Mouse (Mus musculus) heart, embryonic 12.5 days (tissue): ENCODE results near the gene Peli2. TPM values are rescaled to one million over a fixed set of nuclear protein-coding genes. Genes with fewer than 3 reads are reported as not detected.
A peak's percentile ranks its signal among the peaks of the same experiment; 100 is the strongest.

Source experiments
- ATAC-seq: fragments of 200-750 bp; cut with Nextera tagmentation; 2 replicates; pipeline ENCODE4 v1.8.0; 2017; ENCODE audit warnings: moderate TSS enrichment, moderate library complexity; ENCODE audit not compliant: insufficient number of reproducible peaks, low FRiP score
- H3K27ac ChIP-seq: fragments of 300-500 bp; sonication (generic); 2 replicates; pipeline ENCODE4 v1.5.1; 2016; ENCODE audit warnings: mild to moderate bottlenecking, moderate library complexity; ENCODE audit not compliant: poor library complexity, severe bottlenecking
- H3K27me3 ChIP-seq: fragments of 300-500 bp; sonication (generic); replicated peaks from 2 replicates; pipeline ENCODE4 v1.6.1; 2016; ENCODE audit warnings: mild to moderate bottlenecking, moderate library complexity
- H3K36me3 ChIP-seq: fragments of 300-500 bp; sonication (generic); 2 replicates; pipeline ENCODE4 v1.6.1; 2016; ENCODE audit warnings: mild to moderate bottlenecking, moderate library complexity
- H3K4me1 ChIP-seq: fragments of 300-500 bp; sonication (generic); replicated peaks from 2 replicates; pipeline ENCODE4 v1.6.1; 2016; ENCODE audit warnings: mild to moderate bottlenecking
- H3K4me2 ChIP-seq: fragments of 300-500 bp; sonication (generic); 2 replicates; pipeline ENCODE4 v1.6.1; 2016; ENCODE audit warnings: mild to moderate bottlenecking, moderate library complexity
- H3K4me3 ChIP-seq: fragments of 300-500 bp; sonication (generic); 2 replicates; pipeline ENCODE4 v1.5.1; 2016; ENCODE audit warnings: mild to moderate bottlenecking
- H3K9ac ChIP-seq: fragments of 300-500 bp; sonication (generic); 2 replicates; pipeline ENCODE4 v1.6.1; 2016; ENCODE audit warnings: mild to moderate bottlenecking, moderate library complexity
- H3K9me3 ChIP-seq: fragments of 300-500 bp; sonication (generic); replicated peaks from 2 replicates; pipeline ENCODE4 v1.6.1; 2016; ENCODE audit warnings: mild to moderate bottlenecking, moderate library complexity
- WGBS: fragments of 180-500 bp; shearing (Covaris S2); methylation state at CpG from one replicate; pipeline ENCODE4 v1.1.7; 2016; 5-methylcytosine and 5-hydroxymethylcytosine counted together
- polyA plus RNA-seq: library from polyadenylated mRNA; unstranded; fragments of >200 nt; fragmentation: Nextera tagmentation; extraction: Ambion mirVana; gene quantifications from 2 replicates; pipeline ENCODE4 v1.2.1, GENCODE M21; 2016

Gene Peli2
- polyA plus RNA-seq, 1 experiment from 2014 or later = 4.3 TPM

DNA sequence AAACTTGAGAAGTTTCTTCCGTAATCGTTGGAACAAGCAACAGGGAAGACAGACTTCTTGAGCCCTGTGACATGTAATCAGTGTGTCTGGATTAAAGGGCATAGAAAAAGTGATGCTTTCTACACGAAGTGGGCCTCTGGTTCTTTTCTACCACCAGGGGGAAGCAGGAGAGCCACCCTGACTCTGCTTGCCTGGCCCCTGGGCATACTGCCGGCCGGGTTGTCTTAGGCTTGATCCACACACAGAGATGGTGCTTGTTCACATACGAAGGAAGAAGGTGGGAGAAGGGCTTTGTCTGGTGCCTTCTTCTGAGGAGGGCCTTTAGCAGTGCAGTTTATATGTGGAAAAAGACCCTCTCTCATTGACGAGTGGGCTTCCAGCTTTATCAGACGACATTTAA, 17.5 kb downstream of the Peli2 start:
- Histone ChIP-seq H3K4me1 (peaks cover 37% of the 10 kb centered on the region), H3K27me3 (peaks cover 56% of the 10 kb centered on the region), H3K4me2 (no peak overlapping the region), H3K36me3 (no peaks in the 10 kb centered on the region), H3K4me3 (no peak overlapping the region), H3K9ac (no peak overlapping the region), H3K9me3 (no peaks in the 10 kb centered on the region), H3K27ac (no peak overlapping the region)
- no peak for ATAC-seq
- 44% methylated on average over 8 of the region's 8 CpGs for WGBS

DNA sequence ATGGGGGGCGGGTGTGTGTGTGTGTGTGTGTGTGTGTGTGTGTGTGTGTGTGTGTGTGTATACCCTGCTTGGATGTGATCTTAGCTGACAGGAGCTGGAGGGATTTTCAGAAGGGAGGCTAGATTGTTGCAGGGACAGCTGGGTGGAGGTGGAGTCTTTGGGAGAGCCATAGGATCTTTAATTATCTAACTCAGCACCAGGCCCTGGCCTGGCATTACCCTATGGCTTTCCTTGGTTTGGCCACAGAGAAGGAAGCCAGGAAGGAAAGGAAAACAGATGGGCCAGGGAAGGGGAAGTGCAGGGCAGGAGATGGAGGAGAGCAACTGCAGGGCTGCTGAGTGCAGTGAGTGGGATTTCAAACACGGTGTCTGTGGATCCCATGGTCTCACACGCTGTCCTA, 18.8 kb downstream of the Peli2 start:
- Histone ChIP-seq H3K36me3 (no peaks in the 10 kb centered on the region), H3K4me2 (no peak overlapping the region), H3K4me3 (no peak overlapping the region), H3K4me1 (peaks cover 35% of the 10 kb centered on the region), H3K27ac (no peak overlapping the region), H3K27me3 (peaks cover 56% of the 10 kb centered on the region), H3K9ac (no peak overlapping the region), H3K9me3 (no peaks in the 10 kb centered on the region)
- ATAC-seq = no peak
- WGBS = 80% methylated on average over 3 of the region's 3 CpGs

DNA sequence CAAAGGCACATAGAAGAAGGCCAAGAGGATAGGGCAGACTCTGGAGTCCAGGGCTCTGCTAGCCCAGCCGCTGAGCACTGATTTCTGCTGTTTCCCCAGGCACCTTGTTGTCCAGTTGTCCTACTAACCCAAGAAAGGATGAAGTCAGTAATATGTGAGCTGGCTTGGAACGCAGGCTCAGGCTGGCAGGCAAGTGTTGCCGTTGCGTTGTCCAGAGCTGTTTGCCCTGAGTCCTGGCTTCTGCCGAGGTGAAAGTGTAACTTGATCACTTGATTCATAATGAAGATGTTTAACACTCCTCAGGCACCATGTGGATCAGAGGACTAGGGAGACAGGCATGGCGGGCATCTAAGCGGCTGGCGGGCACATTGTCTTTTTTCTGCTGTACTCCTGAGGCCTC, 21.1 kb downstream of the Peli2 start:
- H3K4me2 ChIP-seq = no peak overlapping the region
- H3K9ac ChIP-seq = no peak overlapping the region
- no peaks in the 10 kb centered on the region for H3K36me3 ChIP-seq
- H3K27ac ChIP-seq = no peak overlapping the region
- no peak overlapping the region for H3K4me3 ChIP-seq
- H3K27me3 ChIP-seq = peaks cover 67% of the 10 kb centered on the region
- peaks cover 26% of the 10 kb centered on the region for H3K4me1 ChIP-seq
- no peak for ATAC-seq
- no peaks in the 10 kb centered on the region for H3K9me3 ChIP-seq
- 72% methylated on average over 8 of the region's 8 CpGs for WGBS

DNA sequence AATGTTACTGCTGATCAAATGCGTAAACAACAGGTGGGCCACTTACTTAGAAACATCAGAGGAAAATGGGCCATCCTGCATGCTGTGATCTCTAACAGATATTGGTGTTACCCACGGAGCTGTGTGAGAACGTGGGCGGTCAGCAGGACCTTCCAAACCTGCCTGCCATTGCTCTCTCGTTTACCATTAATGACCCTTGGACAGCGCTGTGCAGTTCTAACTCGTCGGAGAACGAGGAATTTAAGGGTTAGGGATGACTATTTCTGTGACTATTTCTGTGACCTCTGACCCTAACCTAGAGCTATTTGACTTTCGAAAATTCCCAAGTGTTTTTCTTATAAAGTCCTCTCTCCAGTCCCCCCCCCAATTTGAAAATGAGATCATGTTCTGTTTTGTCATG, 22.1 kb downstream of the Peli2 start:
- H3K4me1 ChIP-seq = peaks cover 17% of the 10 kb centered on the region
- no peak overlapping the region for H3K27ac ChIP-seq
- H3K27me3 ChIP-seq = peaks cover 65% of the 10 kb centered on the region
- H3K4me3 ChIP-seq = no peak overlapping the region
- WGBS = 64% methylated on average over 10 of the region's 10 CpGs
- no peak for ATAC-seq
- no peak overlapping the region for H3K9ac ChIP-seq
- no peaks in the 10 kb centered on the region for H3K9me3 ChIP-seq
- no peaks in the 10 kb centered on the region for H3K36me3 ChIP-seq
- H3K4me2 ChIP-seq = no peak overlapping the region

DNA sequence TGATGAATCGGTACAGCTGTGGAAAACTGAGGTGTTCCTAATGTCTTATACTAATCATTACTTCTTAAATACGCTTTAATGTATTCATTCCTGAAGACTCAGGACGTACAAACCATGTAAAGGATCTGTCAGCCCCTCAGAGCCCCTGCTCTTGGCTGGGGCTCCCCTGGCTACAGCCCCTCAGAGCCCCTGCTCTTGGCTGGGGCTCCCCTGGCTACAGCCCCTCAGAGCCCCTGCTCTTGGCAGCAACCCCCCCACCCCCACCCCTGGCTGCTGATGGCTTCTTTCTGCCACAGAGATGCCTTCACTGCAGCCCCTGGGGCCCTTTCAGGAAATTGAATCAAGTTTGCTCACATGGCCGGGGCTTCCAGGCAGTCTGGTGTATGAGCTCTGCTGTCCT, 22.5 kb downstream of the Peli2 start:
- H3K27me3 ChIP-seq = peaks cover 66% of the 10 kb centered on the region
- no peaks in the 10 kb centered on the region for H3K36me3 ChIP-seq
- no peak overlapping the region for H3K4me3 ChIP-seq
- no peak overlapping the region for H3K27ac ChIP-seq
- WGBS = 52% methylated on average over 4 of the region's 4 CpGs
- no peaks in the 10 kb centered on the region for H3K9me3 ChIP-seq
- peak overlapping the region; percentile 20; the same call in 1 of the 2 replicates for H3K4me2 ChIP-seq
- peaks cover 15% of the 10 kb centered on the region for H3K4me1 ChIP-seq
- ATAC-seq = no peak
- H3K9ac ChIP-seq = no peak overlapping the region

DNA sequence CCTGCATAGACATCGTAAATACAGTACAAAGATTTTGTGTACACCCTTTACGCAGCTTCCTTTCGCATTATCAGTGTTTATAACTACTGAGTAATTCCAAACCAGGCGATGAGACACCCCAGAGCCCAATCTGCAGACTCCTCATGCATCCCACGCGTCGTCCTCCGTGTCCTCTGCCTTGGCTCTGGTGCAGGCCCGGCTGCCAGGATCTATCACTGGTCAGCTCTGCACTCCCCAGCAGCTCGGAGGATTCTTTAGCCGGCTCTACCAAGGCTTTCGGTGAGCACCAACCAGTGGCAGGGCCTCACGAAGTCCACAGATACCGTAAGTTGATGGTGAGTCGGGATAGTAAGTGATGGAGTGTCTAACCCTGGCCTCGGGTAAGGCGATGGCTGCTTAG, 23.7 kb downstream of the Peli2 start:
- no peak overlapping the region for H3K27ac ChIP-seq
- no peak overlapping the region for H3K4me3 ChIP-seq
- WGBS = 58% methylated on average over 17 of the region's 17 CpGs
- peaks cover 63% of the 10 kb centered on the region for H3K27me3 ChIP-seq
- ATAC-seq = no peak
- H3K36me3 ChIP-seq = no peaks in the 10 kb centered on the region
- H3K9me3 ChIP-seq = no peaks in the 10 kb centered on the region
- no peak overlapping the region for H3K4me2 ChIP-seq
- H3K4me1 ChIP-seq = peaks cover 15% of the 10 kb centered on the region
- no peak overlapping the region for H3K9ac ChIP-seq

DNA sequence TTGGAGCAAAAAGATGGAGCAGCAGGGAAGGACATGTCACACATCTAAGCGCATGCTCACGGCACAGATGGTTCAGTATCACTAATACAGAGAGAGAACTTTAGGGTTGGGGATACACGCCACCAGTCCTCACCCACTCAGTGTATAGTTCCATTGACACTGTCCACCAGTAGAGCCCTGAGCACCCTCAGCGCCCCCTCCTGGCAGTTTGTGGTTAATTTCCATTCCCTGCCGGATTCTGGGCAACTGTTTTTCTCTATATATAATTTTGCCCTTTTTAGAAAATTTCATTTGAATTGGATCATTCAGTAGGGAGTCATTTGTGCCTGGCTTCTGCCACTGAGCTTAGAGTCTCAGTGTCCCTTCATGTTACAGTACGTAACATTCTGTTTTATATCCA, 27.1 kb downstream of the Peli2 start:
- Histone ChIP-seq H3K9me3 (no peaks in the 10 kb centered on the region), H3K36me3 (no peaks in the 10 kb centered on the region), H3K4me1 (peaks cover 15% of the 10 kb centered on the region), H3K4me2 (no peak overlapping the region), H3K4me3 (no peak overlapping the region), H3K9ac (no peak overlapping the region), H3K27me3 (peaks cover 40% of the 10 kb centered on the region), H3K27ac (no peak overlapping the region)
- no peak for ATAC-seq
- 83% methylated on average over 6 of the region's 6 CpGs for WGBS

DNA sequence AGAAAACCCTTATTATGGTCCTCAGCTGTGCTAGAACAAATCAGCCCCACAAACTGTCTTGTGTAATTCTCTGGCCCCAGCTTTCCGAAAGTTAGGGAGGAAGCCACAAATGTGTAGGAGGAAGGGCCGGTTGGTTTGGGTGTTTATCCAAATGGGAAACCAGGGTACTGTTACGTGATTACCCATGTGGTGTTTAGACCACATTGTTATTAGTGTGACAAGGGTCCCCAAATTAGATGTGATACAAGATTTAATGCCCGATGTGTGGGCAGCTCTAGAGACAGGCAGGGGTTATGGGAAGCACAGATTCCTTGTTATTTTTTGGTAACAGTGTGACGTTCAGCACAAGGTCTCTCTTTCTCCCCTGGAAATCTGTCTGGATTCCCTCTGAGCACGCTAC, 28.0 kb downstream of the Peli2 start:
- no peak for ATAC-seq
- 75% methylated on average over 6 of the region's 6 CpGs for WGBS
- Histone ChIP-seq H3K4me1 (peaks cover 8% of the 10 kb centered on the region), H3K27ac (no peak overlapping the region), H3K36me3 (no peaks in the 10 kb centered on the region), H3K9me3 (no peaks in the 10 kb centered on the region), H3K27me3 (peaks cover 39% of the 10 kb centered on the region), H3K9ac (no peak overlapping the region), H3K4me3 (no peak overlapping the region), H3K4me2 (no peak overlapping the region)

DNA sequence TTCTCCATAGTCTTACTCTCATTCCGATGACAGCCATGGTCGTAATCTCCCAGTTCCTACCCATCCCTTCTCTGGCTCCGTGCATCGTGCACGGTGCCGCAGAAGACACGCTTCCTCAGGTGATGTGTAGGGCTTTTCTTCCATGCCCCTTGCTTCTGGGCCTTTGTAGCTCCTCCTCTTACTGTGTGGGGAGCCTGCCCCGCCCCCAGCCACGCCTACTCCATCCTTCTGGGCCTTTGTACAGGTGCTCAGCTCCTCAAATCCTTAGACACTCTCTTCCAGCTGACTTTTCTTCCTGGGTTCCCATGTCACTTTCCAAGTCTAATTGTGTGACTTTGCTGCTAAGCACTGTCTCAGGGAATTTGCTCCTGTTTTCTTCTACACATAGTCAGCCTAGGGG, 28.7 kb downstream of the Peli2 start:
- Histone ChIP-seq H3K9ac (no peak overlapping the region), H3K4me2 (no peak overlapping the region), H3K27me3 (peaks cover 39% of the 10 kb centered on the region), H3K27ac (no peak overlapping the region), H3K4me1 (peaks cover 2% of the 10 kb centered on the region), H3K9me3 (no peaks in the 10 kb centered on the region), H3K4me3 (no peak overlapping the region), H3K36me3 (no peaks in the 10 kb centered on the region)
- no peak for ATAC-seq
- 83% methylated on average over 9 of the region's 9 CpGs for WGBS

DNA sequence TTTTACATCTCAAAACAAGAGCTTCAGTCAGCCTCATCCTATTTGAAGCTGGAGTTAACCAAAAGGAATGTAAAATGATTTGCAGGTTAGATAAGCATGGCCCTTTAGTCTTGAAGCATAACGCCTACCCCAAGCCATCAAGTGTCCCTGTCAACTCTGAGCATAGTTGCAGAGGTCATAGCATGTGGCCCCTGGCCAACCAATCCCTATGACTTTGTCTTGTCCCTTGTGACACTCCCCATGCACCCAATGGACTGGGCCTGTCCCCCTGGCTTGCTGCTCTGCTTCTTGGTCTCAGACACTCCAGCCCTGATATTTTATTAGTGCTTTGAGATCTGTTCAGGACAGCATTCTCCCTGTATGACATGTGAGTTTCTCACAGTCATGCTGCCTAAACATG, 30.3 kb downstream of the Peli2 start:
- no peaks in the 10 kb centered on the region for H3K9me3 ChIP-seq
- H3K36me3 ChIP-seq = no peaks in the 10 kb centered on the region
- no peak for ATAC-seq
- H3K27me3 ChIP-seq = peaks cover 31% of the 10 kb centered on the region
- H3K9ac ChIP-seq = no peak overlapping the region
- no peak overlapping the region for H3K4me3 ChIP-seq
- no peak overlapping the region for H3K4me2 ChIP-seq
- WGBS = 83% methylated on average over 1 of the region's 1 CpGs
- no peak overlapping the region for H3K27ac ChIP-seq
- no peaks in the 10 kb centered on the region for H3K4me1 ChIP-seq

DNA sequence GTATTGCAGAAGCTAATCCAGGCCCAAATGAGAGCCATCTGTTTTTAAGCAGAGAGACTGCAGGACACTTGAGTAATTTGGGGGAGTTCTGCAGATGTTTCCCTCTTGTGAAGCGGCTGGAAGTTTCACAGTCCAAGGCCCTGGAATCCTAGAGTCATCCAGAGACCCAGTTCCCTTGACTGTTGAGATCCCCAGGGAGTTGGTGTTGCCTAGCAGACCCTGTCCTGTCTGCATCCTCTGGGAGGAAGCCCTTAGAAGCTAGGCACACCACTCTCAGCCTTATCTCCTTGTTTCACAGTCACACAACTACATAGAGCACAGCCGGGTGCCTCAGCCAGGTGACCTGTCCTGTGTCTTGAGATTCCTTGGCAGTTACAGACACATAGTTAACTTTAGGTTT, 30.9 kb downstream of the Peli2 start:
- WGBS = 45% methylated on average over 2 of the region's 2 CpGs
- ATAC-seq = no peak
- Histone ChIP-seq H3K36me3 (no peaks in the 10 kb centered on the region), H3K4me3 (no peak overlapping the region), H3K27me3 (peaks cover 26% of the 10 kb centered on the region), H3K4me2 (no peak overlapping the region), H3K9ac (no peak overlapping the region), H3K4me1 (no peaks in the 10 kb centered on the region), H3K9me3 (no peaks in the 10 kb centered on the region), H3K27ac (no peak overlapping the region)

DNA sequence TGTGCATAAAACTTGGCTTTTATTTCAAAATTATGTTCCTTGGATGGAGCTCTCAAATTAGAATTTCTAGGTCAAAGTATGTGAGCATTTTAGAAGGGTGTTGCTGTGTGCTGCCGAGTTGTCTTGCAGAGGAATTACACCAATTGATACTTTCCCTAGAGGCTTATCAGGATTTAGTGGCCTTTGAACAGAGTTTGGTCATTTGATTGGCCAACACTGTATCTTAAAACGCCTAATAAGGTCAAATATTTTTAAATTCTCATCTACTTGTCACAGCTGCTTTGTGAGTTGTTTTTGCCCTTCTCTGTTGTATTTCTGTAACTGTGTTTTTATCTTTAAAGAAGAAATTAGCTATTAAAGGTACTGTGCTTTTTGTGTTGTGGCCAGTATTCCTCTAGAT, 32.4 kb downstream of the Peli2 start:
- Histone ChIP-seq H3K4me3 (no peak overlapping the region), H3K9me3 (no peaks in the 10 kb centered on the region), H3K4me1 (no peaks in the 10 kb centered on the region), H3K27ac (no peak overlapping the region), H3K9ac (no peak overlapping the region), H3K4me2 (no peak overlapping the region), H3K36me3 (no peaks in the 10 kb centered on the region), H3K27me3 (peaks cover 15% of the 10 kb centered on the region)
- ATAC-seq = no peak
- 64% methylated on average over 2 of the region's 2 CpGs for WGBS
